Mouse (Mus musculus): ENCODE measurements at regions not wholly inside any gene's neighbourhood (a gene's known extent, or its start where the extent isn't known, plus 50 kb on each side); places are given as distances from the start of the nearest gene placed in this dataset.

- H3K4me2 ChIP-seq (ENCODE audit: low read length): no peak overlapping the region
- no peaks in the 10 kb centered on the region for H3K9me3 ChIP-seq (replicated peaks; ENCODE audit: control insufficient read depth, low read length, poor library complexity, severe bottlenecking)
- no peak overlapping the region for H3K4me3 ChIP-seq (ENCODE audit: low read depth, low read length)
- no peaks in the 10 kb centered on the region for H3K36me3 ChIP-seq (ENCODE audit: control insufficient read depth, insufficient read depth, low read length)
- no peak overlapping the region for H3K27ac ChIP-seq (ENCODE audit: low read length)
- no peak overlapping the region for H3K9ac ChIP-seq (ENCODE audit: low read depth, low read length)
- no peaks in the 10 kb centered on the region for H3K4me1 ChIP-seq (ENCODE audit: control insufficient read depth, insufficient read depth, low read length)
- no peak for ATAC-seq
- no peaks in the 10 kb centered on the region for H3K27me3 ChIP-seq (ENCODE audit: control insufficient read depth, insufficient read depth, low read depth, low read length)
Measured at GRCm38 (mm10) chr14:85403644-85404043, 960.3 kb downstream of the Pcdh17 start.
